ENCODE assay signal across 9 mouse cellular contexts in the genomic region with DNA sequence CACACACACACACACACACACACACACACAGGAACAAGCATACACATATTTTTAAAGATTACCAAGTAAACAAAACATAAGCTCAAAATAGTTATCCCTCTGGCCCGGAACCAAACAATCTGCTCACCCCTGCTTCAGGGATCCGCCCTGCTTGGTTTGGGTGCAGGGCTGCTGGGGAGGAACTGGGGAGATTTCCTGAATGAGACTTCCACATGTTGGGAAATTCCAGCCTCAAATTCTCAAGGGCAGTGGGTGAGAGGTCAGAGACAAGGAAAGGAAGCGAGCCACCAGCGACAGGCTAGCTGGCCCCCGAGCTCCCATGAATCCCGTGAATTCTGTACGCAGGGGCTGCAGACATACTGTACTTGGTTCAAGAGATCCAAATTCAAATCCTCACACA. TPM values are rescaled to one million over a fixed set of nuclear protein-coding genes. Genes with fewer than 3 reads are reported as not detected.
DNase-seq lines count a peak whose midpoint lies in the region; ATAC-seq lines count a peak whose summit lies in the region.
"Had no signal": no experiment of that assay in that cellular context is flagged by ENCODE, and none has a peak within 500 bp of the region (broad histone marks: within the 10 kb centered on the region; RNA-seq: fewer than 3 reads in every experiment).

No protein-coding gene starts in this region.

- H3K9me3 ChIP-seq in embryonic facial prominence, embryonic 11.5 days (replicated peaks; ENCODE audit: control insufficient read depth, low read length): no peaks in the 10 kb centered on the region
- H3K9me3 ChIP-seq in embryonic facial prominence, embryonic 10.5 days: no peaks in the 10 kb centered on the region

- no peak overlapping the region for H3K4me2 ChIP-seq in embryonic facial prominence, embryonic 11.5 days (ENCODE audit: low read depth, low read length)
- H3K4me2 ChIP-seq: midbrain, embryonic 11.5 days had no signal

- 61% methylated on average over 7 of the region's 7 CpGs for WGBS in embryonic facial prominence, embryonic 11.5 days
- 67% methylated on average over 7 of the region's 7 CpGs for WGBS in embryonic facial prominence, embryonic 10.5 days

- no peak for ATAC-seq in embryonic facial prominence, embryonic 11.5 days (replicated peaks; ENCODE audit: insufficient number of reproducible peaks, low FRiP score, low TSS enrichment, low read depth)

- no peaks in the 10 kb centered on the region for H3K4me1 ChIP-seq in embryonic facial prominence, embryonic 11.5 days (ENCODE audit: control insufficient read depth, insufficient read depth, low read length)
- peaks cover 7% of the 10 kb centered on the region for H3K4me1 ChIP-seq in embryonic facial prominence, embryonic 10.5 days

- no peaks in the 10 kb centered on the region for H3K27me3 ChIP-seq in embryonic facial prominence, embryonic 11.5 days (ENCODE audit: control insufficient read depth, insufficient read depth, low read length)
- no peaks in the 10 kb centered on the region for H3K27me3 ChIP-seq in embryonic facial prominence, embryonic 10.5 days (replicated peaks; ENCODE audit: low read depth, poor library complexity, severe bottlenecking)

- DNase-seq in embryonic facial prominence, embryonic 11.5 days (ENCODE audit: low spot score): peak; percentile 6
- no peak for DNase-seq in embryonic facial prominence, embryonic 10.5 days (ENCODE audit: low spot score)
- DNase-seq in ZHBTc4 (ENCODE audit: low read depth, low spot score): peak; percentile 11
- peak; percentile 84 to 89 for DNase-seq in heart, adult 9 months (ENCODE audit: low spot score in 2 of 2)
- peak; percentile 52 to 70 for DNase-seq in kidney, postnatal 4 days
- DNase-seq in right cerebral cortex, postnatal 25 days: no peak
- no peak for DNase-seq in right cerebral cortex, postnatal 14 days
- no peak for DNase-seq in cerebellum, postnatal 10 days

- H3K4me3 ChIP-seq in embryonic facial prominence, embryonic 11.5 days (ENCODE audit: low read depth, low read length): no peak overlapping the region
- no peak overlapping the region for H3K4me3 ChIP-seq in embryonic facial prominence, embryonic 10.5 days

- H3K27ac ChIP-seq in embryonic facial prominence, embryonic 11.5 days (replicated peaks; ENCODE audit: low read depth, low read length): no peak overlapping the region
- no peak overlapping the region for H3K27ac ChIP-seq in embryonic facial prominence, embryonic 10.5 days (replicated peaks)

- no peak overlapping the region for H3K9ac ChIP-seq in embryonic facial prominence, embryonic 11.5 days (replicated peaks; ENCODE audit: low read length)

- H3K36me3 ChIP-seq in embryonic facial prominence, embryonic 11.5 days (replicated peaks; ENCODE audit: control insufficient read depth, insufficient read depth, low read depth, low read length): no peaks in the 10 kb centered on the region
- H3K36me3 ChIP-seq in embryonic facial prominence, embryonic 10.5 days (replicated peaks): peaks cover 33% of the 10 kb centered on the region

RNA-seq across cellular contexts. Expression of a gene that starts 58.9 kb away (rescaled TPM):
- 31.7 and 32.2 TPM in 2 replicates for polyA plus RNA-seq in embryonic facial prominence, embryonic 11.5 days (2014; fragmentation: Nextera tagmentation; extraction: Ambion mirVana)
- polyA plus RNA-seq in embryonic facial prominence, embryonic 10.5 days (2016; fragmentation: Nextera tagmentation; extraction: Ambion mirVana): 43.1 and 44.9 TPM in 2 replicates

Comparison
In these comparisons a context has a peak if more than half of its experiments do, and no peak if none do; other contexts are left out.
1. DNase-seq: peak in embryonic facial prominence, embryonic 11.5 days (single experiment), ZHBTc4 (single experiment), heart, adult 9 months (2 of 2) and kidney, postnatal 4 days (2 of 2); none in embryonic facial prominence, embryonic 10.5 days (single experiment), right cerebral cortex, postnatal 25 days (single experiment), right cerebral cortex, postnatal 14 days (single experiment) and cerebellum, postnatal 10 days (0 of 2).